8 mouse cellular contexts compared by ENCODE assay signal in genomic region chr15:85042361-85042954, GRCm38 (mm10). TPM values are rescaled to one million over a fixed set of nuclear protein-coding genes. Genes with fewer than 3 reads are reported as not detected.
DNase-seq lines count a peak whose midpoint lies in the region; ATAC-seq and TF ChIP-seq lines count a peak whose summit lies in the region.

No protein-coding gene starts in this region.

- peak; percentile 49 for DNase-seq in MEL (ENCODE audit: low read depth, low spot score)
- DNase-seq in cerebellum, adult 9-10 months: peak; percentile 60
- peak; percentile 67 to 76 for DNase-seq in frontal cortex, postnatal 10 days (ENCODE audit: low spot score in 2 of 2)
- peak; percentile 85 for DNase-seq in layer of hippocampus, adult 9-11 months
- DNase-seq in lung, postnatal 0 days (ENCODE audit: low spot score): peak; percentile 97
- peak; percentile 45 for DNase-seq in ovary, postnatal 36 days (ENCODE audit: low spot score)
- DNase-seq in thymus, postnatal 25 days: peak; percentile 64

- no peaks in the 10 kb centered on the region for H3K27me3 ChIP-seq in MEL (ENCODE audit: control insufficient read depth in 1 of 2, insufficient read depth in 2 of 2, low read length in 2 of 2)
- no peaks in the 10 kb centered on the region for H3K27me3 ChIP-seq in hindbrain, embryonic 12.5 days
- H3K27me3 ChIP-seq in lung, postnatal 0 days (replicated peaks; ENCODE audit: insufficient read depth, low read length): no peaks in the 10 kb centered on the region

- H3K27ac ChIP-seq in MEL (ENCODE audit: control insufficient read depth, low read depth, low read length): no peak overlapping the region
- peak overlapping the region; percentile 76 for H3K27ac ChIP-seq in hindbrain, embryonic 12.5 days
- H3K27ac ChIP-seq in lung, postnatal 0 days (ENCODE audit: low read length): peak overlapping the region; percentile 64

- no peak; the same call in 1 of the 2 replicates for ATAC-seq in hindbrain, embryonic 12.5 days (ENCODE audit: low FRiP score)
- peak; percentile 93 for ATAC-seq in lung, postnatal 0 days

- no peak overlapping the region for H3K9ac ChIP-seq in MEL (ENCODE audit: control insufficient read depth, low read depth, low read length, poor library complexity, severe bottlenecking)
- no peak overlapping the region for H3K9ac ChIP-seq in hindbrain, embryonic 12.5 days
- no peak overlapping the region for H3K9ac ChIP-seq in lung, postnatal 0 days (replicated peaks; ENCODE audit: low read depth)

- no peaks in the 10 kb centered on the region for H3K9me3 ChIP-seq in MEL (replicated peaks; ENCODE audit: insufficient read depth, low read length)
- H3K9me3 ChIP-seq in hindbrain, embryonic 12.5 days (replicated peaks): no peaks in the 10 kb centered on the region
- H3K9me3 ChIP-seq in lung, postnatal 0 days (ENCODE audit: low read length): no peaks in the 10 kb centered on the region

- H3K36me3 ChIP-seq in MEL (ENCODE audit: control insufficient read depth in 1 of 2, insufficient read depth in 2 of 2, low read length in 2 of 2): peaks cover 0 to 10% of the 10 kb centered on the region in 2 experiments; a peak in 2 of 4 replicates
- H3K36me3 ChIP-seq in hindbrain, embryonic 12.5 days: peaks cover 17% of the 10 kb centered on the region
- H3K36me3 ChIP-seq in lung, postnatal 0 days (ENCODE audit: insufficient read depth, low read length): 0 out of 2 replicates have a peak, but pooled peaks cover 10% of the 10 kb centered on the region

- H3K4me1 ChIP-seq in MEL (ENCODE audit: control insufficient read depth in 1 of 2, insufficient read depth in 2 of 2, low read length in 2 of 2): peaks cover 0 to 12% of the 10 kb centered on the region in 2 experiments; a peak in 2 of 4 replicates
- H3K4me1 ChIP-seq in hindbrain, embryonic 12.5 days: peaks cover 35% of the 10 kb centered on the region
- peaks cover 11% of the 10 kb centered on the region; the same call in 1 of the 2 replicates for H3K4me1 ChIP-seq in lung, postnatal 0 days (ENCODE audit: insufficient read depth, low read depth, low read length)

- TF ChIP-seq POLR2A in MEL (IDR thresholded peaks at IDR 0.05; ENCODE audit: control insufficient read depth in 1 of 2, insufficient read depth in 1 of 2, low read depth in 1 of 2, low read length in 2 of 2, poor library complexity in 1 of 2): no peak

- no peak overlapping the region for H3K4me2 ChIP-seq in hindbrain, embryonic 12.5 days (replicated peaks)
- no peak overlapping the region for H3K4me2 ChIP-seq in lung, postnatal 0 days (replicated peaks; ENCODE audit: low read depth, low read length)

- TF ChIP-seq CTCF in MEL (IDR thresholded peaks at IDR 0.05 in 2 of 3, conservative IDR thresholded peaks at IDR 0.05 in 1 of 3; ENCODE audit: control insufficient read depth in 1 of 3, insufficient read depth in 1 of 3, low read depth in 2 of 3, low read length in 3 of 3, poor library complexity in 1 of 3, severe bottlenecking in 1 of 3): peak in 2 of 3 experiments; percentile 25 to 35; a peak in 3 of 6 replicates
- TF ChIP-seq CTCF in lung, postnatal 0 days (IDR thresholded peaks at IDR 0.05): peak; percentile 95

- H3K79me2 ChIP-seq in MEL (ENCODE audit: control insufficient read depth, insufficient read depth, low read length, poor library complexity): peaks cover 4% of the 10 kb centered on the region; the same call in 1 of the 2 replicates

- TF ChIP-seq EP300 in MEL (IDR thresholded peaks at IDR 0.05; ENCODE audit: low read depth in 1 of 2, low read length in 2 of 2): no peak
- peak; percentile 83 for TF ChIP-seq EP300 in lung, postnatal 0 days (IDR thresholded peaks at IDR 0.05)

- 9% methylated on average over 4 of the region's 4 CpGs for WGBS in hindbrain, embryonic 12.5 days
- WGBS in lung, postnatal 0 days: 7% methylated on average over 4 of the region's 4 CpGs

- no peak overlapping the region for H3K4me3 ChIP-seq in MEL (ENCODE audit: control insufficient read depth in 1 of 2, insufficient read depth in 1 of 2, low read depth in 2 of 2, low read length in 2 of 2)
- no peak overlapping the region for H3K4me3 ChIP-seq in hindbrain, embryonic 12.5 days
- H3K4me3 ChIP-seq in lung, postnatal 0 days (ENCODE audit: low read depth, low read length): no peak overlapping the region

- no peak for TF ChIP-seq RAD21 in MEL (IDR thresholded peaks at IDR 0.05; ENCODE audit: low read depth, low read length)

TF ChIP-seq in MEL, 35 proteins besides CTCF, POLR2A, EP300 and RAD21:
- TF ChIP-seq SMC3 (IDR thresholded peaks at IDR 0.05; ENCODE audit: low read depth, low read length) (peak; percentile 24), SIN3A (IDR thresholded peaks at IDR 0.05; ENCODE audit: low read length) (no peak)

RNA-seq across cellular contexts. Expression of gene Fam118a, which starts 13.7 kb away (rescaled TPM):
- 11.7 and 13.3 TPM in 2 replicates for total RNA-seq in MEL (2012; rRNA removed)
- polyA plus RNA-seq in MEL (2012; ENCODE audit: insufficient read depth in 1 of 2, insufficient read length in 2 of 2, low read depth in 1 of 2, low replicate concordance in 2 of 2, missing spikeins in 1 of 2): 10 to 100 TPM in 1 of 2 experiments, not detected in 1; 12.9 TPM
- 22.2 and 24.5 TPM in 2 replicates for polyA plus RNA-seq in hindbrain, embryonic 12.5 days (2016; fragmentation: Nextera tagmentation; extraction: Ambion mirVana)
- 18.2 and 18.9 TPM in 2 replicates for polyA plus RNA-seq in lung, postnatal 0 days (2015; fragmentation: Nextera tagmentation; extraction: Ambion mirVana)

RNA-seq across cellular contexts. Expression of gene Upk3a, which starts 25.5 kb away (rescaled TPM):
- total RNA-seq in MEL (2012; rRNA removed): not detected in 2 replicates
- not detected for polyA plus RNA-seq in MEL (2012; ENCODE audit: insufficient read depth in 1 of 2, insufficient read length in 2 of 2, low read depth in 1 of 2, low replicate concordance in 2 of 2, missing spikeins in 1 of 2)
- 0.19 and 0.21 TPM in 2 replicates for polyA plus RNA-seq in hindbrain, embryonic 12.5 days (2016; fragmentation: Nextera tagmentation; extraction: Ambion mirVana)
- 33.6 and 41.0 TPM in 2 replicates for polyA plus RNA-seq in lung, postnatal 0 days (2015; fragmentation: Nextera tagmentation; extraction: Ambion mirVana)

RNA-seq across cellular contexts. Expression of gene 5031439G07Rik, which starts 54.1 kb away (rescaled TPM):
- 16.7 and 19.6 TPM in 2 replicates for total RNA-seq in MEL (2012; rRNA removed)
- polyA plus RNA-seq in MEL (2012; ENCODE audit: insufficient read depth in 1 of 2, insufficient read length in 2 of 2, low read depth in 1 of 2, low replicate concordance in 2 of 2, missing spikeins in 1 of 2): 10 to 100 TPM in 1 of 2 experiments, not detected in 1; 61.0 TPM
- 18.7 TPM in 2 replicates for polyA plus RNA-seq in hindbrain, embryonic 12.5 days (2016; fragmentation: Nextera tagmentation; extraction: Ambion mirVana)
- polyA plus RNA-seq in lung, postnatal 0 days (2015; fragmentation: Nextera tagmentation; extraction: Ambion mirVana): 4.3 and 4.6 TPM in 2 replicates

Comparison
In these comparisons a context has a peak if more than half of its experiments do, and no peak if none do; other contexts are left out.
1. DNase-seq: peak in every context shown above with its lines; median percentile 97 in lung, postnatal 0 days; 85 in layer of hippocampus, adult 9-11 months; 72 in frontal cortex, postnatal 10 days; 64 in thymus, postnatal 25 days; 60 in cerebellum, adult 9-10 months; 49 in MEL; 45 in ovary, postnatal 36 days.
2. RNA of gene Upk3a, which starts 25.5 kb away (polyA plus RNA-seq): 33.6 to 41.0 TPM in lung, postnatal 0 days; 0.19 to 0.21 TPM in hindbrain, embryonic 12.5 days and not detected in MEL; every median in the first group is over 10 times any median in the second.